Mouse (Mus musculus) hindbrain, embryonic 12.5 days (tissue): ENCODE measurements around the gene Fry. TPM values are rescaled to one million over a fixed set of nuclear protein-coding genes. Genes with fewer than 3 reads are reported as not detected.

Experiments used
- ATAC-seq: fragments of 200-750 bp; cut with Nextera tagmentation; 2 replicates; pipeline ENCODE4 v1.8.0; 2017; ENCODE audit warnings: moderate TSS enrichment; ENCODE audit not compliant: low FRiP score
- H3K27ac ChIP-seq: fragments of 300-500 bp; sonication (generic); 2 replicates; pipeline ENCODE4 v1.5.1; 2016; ENCODE audit warnings: mild to moderate bottlenecking
- H3K27me3 ChIP-seq: fragments of 300-500 bp; sonication (generic); 2 replicates; pipeline ENCODE4 v1.6.1; 2016; ENCODE audit warnings: mild to moderate bottlenecking
- H3K36me3 ChIP-seq: fragments of 300-500 bp; sonication (generic); 2 replicates; pipeline ENCODE4 v1.6.1; 2016; ENCODE audit warnings: mild to moderate bottlenecking
- H3K4me1 ChIP-seq: fragments of 300-500 bp; sonication (generic); 2 replicates; pipeline ENCODE4 v1.6.1; 2016
- H3K4me2 ChIP-seq: fragments of 300-500 bp; sonication (generic); replicated peaks from 2 replicates; pipeline ENCODE4 v1.6.1; 2016; ENCODE audit warnings: mild to moderate bottlenecking
- H3K4me3 ChIP-seq: fragments of 300-500 bp; sonication (generic); 2 replicates; pipeline ENCODE4 v1.5.1; 2016; ENCODE audit warnings: mild to moderate bottlenecking
- H3K9ac ChIP-seq: fragments of 300-500 bp; sonication (generic); 2 replicates; pipeline ENCODE4 v1.6.1; 2016; ENCODE audit warnings: mild to moderate bottlenecking, moderate library complexity
- H3K9me3 ChIP-seq: fragments of 300-500 bp; sonication (generic); replicated peaks from 2 replicates; pipeline ENCODE4 v1.6.1; 2016; ENCODE audit warnings: mild to moderate bottlenecking
- WGBS: fragments of 180-500 bp; shearing (Covaris S2); methylation state at CpG from one replicate; pipeline ENCODE4 v1.1.7; 2016; 5-methylcytosine and 5-hydroxymethylcytosine counted together
- polyA plus RNA-seq: library from polyadenylated mRNA; unstranded; fragments of >200 nt; fragmentation: Nextera tagmentation; extraction: Ambion mirVana; gene quantifications from 2 replicates; pipeline ENCODE4 v1.2.1, GENCODE M21; 2016

Fry gene
- polyA plus RNA-seq, 1 experiment from 2014 or later: 27.9 TPM

DNA sequence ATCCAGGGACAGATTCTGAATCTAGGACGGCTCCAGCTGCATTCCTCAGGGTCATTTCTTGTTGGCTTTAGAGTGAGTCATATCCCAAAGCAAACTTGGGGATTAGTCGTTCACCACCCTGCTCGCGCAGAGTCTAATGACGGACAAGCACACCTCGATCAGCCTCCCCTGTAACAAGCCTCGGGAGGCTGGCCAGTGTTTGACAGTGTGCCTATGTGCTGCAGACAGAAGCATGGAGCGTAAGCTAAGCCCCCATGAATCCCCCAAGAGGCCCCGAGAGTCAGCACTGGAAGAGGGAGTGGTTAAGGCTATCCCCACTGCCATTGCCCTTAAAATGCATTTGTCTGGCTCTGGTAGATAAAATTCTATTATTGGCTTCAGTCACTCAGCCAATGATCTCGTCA lies 214.9 kb downstream of the Fry start:
- Histone ChIP-seq H3K9ac (no peak overlapping the region), H3K4me1 (no peaks in the 10 kb centered on the region), H3K4me2 (no peak overlapping the region), H3K9me3 (no peaks in the 10 kb centered on the region), H3K27ac (no peak overlapping the region), H3K27me3 (no peaks in the 10 kb centered on the region), H3K4me3 (no peak overlapping the region), H3K36me3 (no peaks in the 10 kb centered on the region)
- ATAC-seq: no peak
- WGBS: 79% methylated on average over 10 of the region's 10 CpGs

DNA sequence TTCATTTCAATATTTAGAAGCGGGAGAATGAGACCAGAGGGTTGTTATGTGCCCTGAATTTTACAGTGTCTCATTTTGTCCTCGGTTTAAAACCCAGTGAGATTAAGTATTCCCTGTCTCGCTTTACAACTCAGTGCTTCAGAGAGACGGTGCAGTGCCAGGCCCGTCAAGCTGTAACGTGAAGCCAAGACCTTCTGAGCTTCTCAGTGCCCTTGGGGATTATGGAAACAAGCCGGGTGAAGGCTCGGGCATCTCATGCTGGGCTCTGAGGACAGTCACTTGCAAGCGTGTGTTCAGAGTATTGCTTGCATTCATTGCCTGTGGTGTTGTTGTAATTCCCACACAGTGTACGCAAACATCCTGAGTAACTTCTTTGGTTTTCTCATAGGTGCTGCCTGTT lies 218.0 kb downstream of the Fry start:
- Histone ChIP-seq H3K9ac (no peak overlapping the region), H3K9me3 (no peaks in the 10 kb centered on the region), H3K4me3 (no peak overlapping the region), H3K4me1 (no peaks in the 10 kb centered on the region), H3K4me2 (no peak overlapping the region), H3K36me3 (no peaks in the 10 kb centered on the region), H3K27ac (no peak overlapping the region), H3K27me3 (no peaks in the 10 kb centered on the region)
- no peak for ATAC-seq
- 62% methylated on average over 10 of the region's 10 CpGs for WGBS

DNA sequence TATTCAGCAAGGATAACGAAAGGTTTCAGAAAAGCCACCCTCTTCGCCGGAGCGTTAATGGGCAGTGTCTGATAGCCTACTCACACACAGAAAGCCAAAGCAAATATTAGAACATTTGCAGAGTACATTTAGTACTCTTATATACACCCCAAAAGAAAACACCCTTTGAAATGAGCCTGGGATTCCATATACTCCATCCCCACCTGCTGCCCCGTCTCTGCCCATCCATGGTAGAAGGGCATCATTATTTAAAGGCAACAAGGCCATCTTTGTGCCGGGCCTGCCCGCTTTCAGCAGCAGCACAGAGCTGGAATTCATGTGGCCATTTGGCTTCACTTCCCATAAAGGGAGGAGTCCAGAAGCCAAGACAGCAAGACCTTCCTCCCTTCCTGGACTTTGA lies 219.3 kb downstream of the Fry start:
- H3K9me3 ChIP-seq: no peaks in the 10 kb centered on the region
- H3K4me2 ChIP-seq: no peak overlapping the region
- WGBS: 87% methylated on average over 7 of the region's 7 CpGs
- no peak overlapping the region for H3K4me3 ChIP-seq
- no peak for ATAC-seq
- H3K27me3 ChIP-seq: no peaks in the 10 kb centered on the region
- no peaks in the 10 kb centered on the region for H3K4me1 ChIP-seq
- H3K36me3 ChIP-seq: no peaks in the 10 kb centered on the region
- H3K9ac ChIP-seq: no peak overlapping the region
- no peak overlapping the region for H3K27ac ChIP-seq

DNA sequence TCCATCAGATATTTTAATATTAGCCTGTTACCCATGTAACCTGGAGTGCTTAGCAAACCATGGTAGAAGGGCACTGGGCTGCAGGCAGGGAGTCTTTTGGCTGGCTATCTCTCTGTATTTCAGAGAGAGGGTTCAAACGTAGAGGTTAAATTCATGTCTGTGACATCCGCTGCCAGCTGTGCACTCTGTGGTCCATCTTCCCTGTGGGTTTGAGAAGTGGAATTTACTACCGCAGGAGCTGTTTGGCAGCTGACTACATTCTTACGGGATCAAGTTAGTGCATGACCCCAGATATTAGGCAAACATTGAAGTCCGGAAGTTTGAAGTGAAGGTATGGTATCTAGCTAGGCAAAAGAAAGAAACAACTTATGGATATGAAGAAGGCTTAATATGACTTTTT lies 222.5 kb downstream of the Fry start:
- H3K27ac ChIP-seq: no peak overlapping the region
- no peak overlapping the region for H3K4me3 ChIP-seq
- no peak for ATAC-seq
- H3K9me3 ChIP-seq: no peaks in the 10 kb centered on the region
- H3K4me2 ChIP-seq: no peak overlapping the region
- H3K27me3 ChIP-seq: no peaks in the 10 kb centered on the region
- no peak overlapping the region for H3K9ac ChIP-seq
- 72% methylated on average over 5 of the region's 5 CpGs for WGBS
- peaks cover 2% of the 10 kb centered on the region; the same call in 1 of the 2 replicates for H3K36me3 ChIP-seq
- no peaks in the 10 kb centered on the region for H3K4me1 ChIP-seq

DNA sequence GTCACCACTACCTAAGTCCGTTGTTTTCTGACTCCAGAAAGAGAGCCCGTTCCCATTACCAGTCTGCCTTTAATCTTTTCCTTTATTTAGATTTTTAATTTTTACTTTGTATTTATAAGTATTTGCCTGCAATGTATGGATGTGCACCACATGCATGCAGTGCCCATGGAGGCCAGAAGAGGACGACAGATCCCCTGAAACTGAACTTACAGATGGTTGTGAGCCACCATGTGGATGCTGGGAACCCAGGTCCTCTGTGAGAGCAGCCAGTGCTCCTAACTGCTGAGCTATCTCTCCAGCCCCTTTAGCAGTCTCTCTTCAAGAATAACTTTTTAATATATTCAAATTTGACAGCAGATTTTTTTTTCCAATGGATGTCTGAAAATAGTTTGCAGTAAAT lies 223.7 kb downstream of the Fry start:
- H3K27ac ChIP-seq: no peak overlapping the region
- H3K9me3 ChIP-seq: 0 out of 2 replicates have a peak, but pooled peaks cover 6% of the 10 kb centered on the region
- no peak overlapping the region for H3K9ac ChIP-seq
- no peak overlapping the region for H3K4me2 ChIP-seq
- no peak for ATAC-seq
- H3K4me3 ChIP-seq: no peak overlapping the region
- 81% methylated on average over 3 of the region's 3 CpGs for WGBS
- H3K4me1 ChIP-seq: no peaks in the 10 kb centered on the region
- peaks cover 14% of the 10 kb centered on the region for H3K36me3 ChIP-seq
- no peaks in the 10 kb centered on the region for H3K27me3 ChIP-seq

DNA sequence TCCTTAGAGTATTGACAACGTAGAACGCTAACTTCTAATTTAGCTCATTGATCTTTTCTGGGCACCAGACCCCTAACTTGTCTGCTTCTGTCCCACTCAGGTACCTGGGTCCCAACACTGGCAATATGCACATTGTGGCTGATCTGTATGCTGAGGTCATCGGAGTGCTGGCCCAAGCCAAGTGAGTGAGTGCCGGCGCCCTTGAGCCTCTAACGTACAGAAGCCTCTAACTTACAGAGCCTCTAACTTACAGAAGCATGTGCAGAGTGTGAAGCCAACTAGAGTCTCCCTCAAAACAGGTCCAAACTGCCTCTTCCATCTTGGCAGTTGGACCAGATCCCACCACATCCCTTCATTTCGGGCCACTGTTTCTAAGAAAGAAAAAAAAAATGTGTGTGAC lies 227.5 kb downstream of the Fry start:
- no peak overlapping the region for H3K4me3 ChIP-seq
- H3K9me3 ChIP-seq: 0 out of 2 replicates have a peak, but pooled peaks cover 9% of the 10 kb centered on the region
- no peak overlapping the region for H3K9ac ChIP-seq
- H3K4me1 ChIP-seq: no peaks in the 10 kb centered on the region
- H3K27me3 ChIP-seq: no peaks in the 10 kb centered on the region
- H3K36me3 ChIP-seq: peaks cover 21% of the 10 kb centered on the region
- H3K4me2 ChIP-seq: no peak overlapping the region
- 93% methylated on average over 7 of the region's 7 CpGs for WGBS
- ATAC-seq: no peak
- H3K27ac ChIP-seq: no peak overlapping the region

DNA sequence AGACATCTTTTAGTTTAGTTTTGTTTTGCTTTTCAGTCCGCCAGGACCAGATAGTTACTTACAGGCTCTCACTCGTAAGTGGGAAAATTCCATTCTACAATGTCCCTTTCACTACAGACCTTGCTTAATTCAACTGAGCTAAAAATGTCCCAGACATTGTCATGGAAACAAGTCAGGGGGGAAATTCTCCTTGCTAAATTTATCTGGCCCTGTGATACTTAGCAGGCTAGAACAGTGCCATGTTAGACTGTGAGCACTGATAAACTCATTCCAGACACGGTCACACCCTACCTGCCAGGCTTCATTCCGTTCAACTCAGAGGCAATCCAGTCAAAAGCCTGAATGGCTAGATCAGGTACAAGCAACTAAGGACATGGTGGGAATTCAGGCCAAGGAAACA lies 227.9 kb downstream of the Fry start:
- Histone ChIP-seq H3K36me3 (peaks cover 21% of the 10 kb centered on the region), H3K27me3 (no peaks in the 10 kb centered on the region), H3K4me2 (no peak overlapping the region), H3K27ac (no peak overlapping the region), H3K9ac (no peak overlapping the region), H3K4me1 (no peaks in the 10 kb centered on the region), H3K4me3 (no peak overlapping the region), H3K9me3 (0 out of 2 replicates have a peak, but pooled peaks cover 9% of the 10 kb centered on the region)
- WGBS: 81% methylated on average over 4 of the region's 4 CpGs
- no peak for ATAC-seq

DNA sequence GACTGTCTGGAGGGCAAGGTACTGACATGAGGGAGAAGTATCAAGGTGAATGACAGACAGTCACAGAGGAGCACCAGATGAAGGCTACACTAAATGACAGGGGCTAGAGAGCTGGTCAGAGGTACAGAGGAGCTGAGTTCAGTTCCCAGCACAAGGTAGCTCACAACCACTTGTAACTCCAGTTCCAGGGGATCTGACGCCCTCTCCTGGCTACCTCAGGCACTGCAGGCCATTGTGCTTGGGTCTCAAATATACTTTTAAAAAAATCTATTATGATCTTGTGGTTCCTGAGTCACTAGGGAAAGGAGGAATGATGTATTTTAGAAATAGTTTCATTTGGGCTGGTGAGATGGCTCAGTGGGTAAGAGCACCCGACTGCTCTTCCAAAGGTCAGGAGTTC lies 229.4 kb downstream of the Fry start:
- no peak for ATAC-seq

DNA sequence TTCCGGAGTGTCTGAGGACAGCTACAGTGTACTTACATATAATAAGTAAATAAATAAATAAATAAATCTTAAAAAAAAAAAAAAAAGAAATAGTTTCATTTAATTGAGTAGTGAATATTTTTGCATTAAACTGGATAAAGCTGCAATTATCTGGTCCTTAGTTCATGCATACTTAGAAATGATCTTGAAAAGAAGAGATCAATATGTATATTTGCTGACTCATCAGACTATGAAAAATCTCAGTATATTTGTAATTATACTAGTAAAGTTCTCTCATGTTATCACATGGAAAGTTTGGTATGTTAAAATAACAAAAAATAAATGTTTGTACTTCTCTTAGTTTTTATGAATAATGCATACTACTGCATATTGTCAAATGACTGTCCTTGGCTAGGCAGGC lies 229.9 kb downstream of the Fry start:
- 88% methylated on average over 1 of the region's 1 CpGs for WGBS
- no peaks in the 10 kb centered on the region for H3K4me1 ChIP-seq
- peaks cover 21% of the 10 kb centered on the region for H3K36me3 ChIP-seq
- H3K27me3 ChIP-seq: no peaks in the 10 kb centered on the region
- H3K27ac ChIP-seq: no peak overlapping the region
- H3K9ac ChIP-seq: no peak overlapping the region
- no peak overlapping the region for H3K4me2 ChIP-seq
- no peak overlapping the region for H3K4me3 ChIP-seq
- 0 out of 2 replicates have a peak, but pooled peaks cover 9% of the 10 kb centered on the region for H3K9me3 ChIP-seq
- ATAC-seq: no peak

More for the DNA sequence above, 229.4 kb downstream of the Fry start:
- Histone ChIP-seq H3K27me3 (no peaks in the 10 kb centered on the region), H3K27ac (no peak overlapping the region), H3K9me3 (0 out of 2 replicates have a peak, but pooled peaks cover 9% of the 10 kb centered on the region), H3K4me1 (no peaks in the 10 kb centered on the region), H3K9ac (no peak overlapping the region), H3K4me2 (no peak overlapping the region), H3K4me3 (no peak overlapping the region), H3K36me3 (peaks cover 21% of the 10 kb centered on the region)
- WGBS: 92% methylated on average over 2 of the region's 2 CpGs

DNA sequence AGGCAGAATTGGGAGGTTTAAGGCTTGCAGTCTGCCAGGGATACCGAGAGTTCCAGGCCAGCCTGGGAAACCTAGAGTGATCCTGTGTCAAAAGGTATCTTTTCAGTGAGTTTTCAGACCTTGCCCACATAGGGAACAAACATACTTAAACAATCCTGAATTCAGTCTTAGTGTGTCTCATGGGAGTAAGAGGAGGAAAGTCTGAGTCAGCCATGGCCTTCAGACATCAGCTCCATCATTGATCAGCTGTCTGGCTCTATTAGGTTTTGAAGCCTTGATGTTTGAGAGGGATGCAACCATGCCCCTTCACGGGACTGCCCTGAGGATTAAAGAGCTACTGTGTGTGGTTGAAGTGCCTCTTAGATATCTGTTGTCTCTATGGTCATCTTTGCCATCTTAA lies 232.7 kb downstream of the Fry start:
- Histone ChIP-seq H3K9ac (no peak overlapping the region), H3K36me3 (peaks cover 36% of the 10 kb centered on the region), H3K9me3 (0 out of 2 replicates have a peak, but pooled peaks cover 9% of the 10 kb centered on the region), H3K27me3 (no peaks in the 10 kb centered on the region), H3K4me1 (no peaks in the 10 kb centered on the region), H3K27ac (no peak overlapping the region), H3K4me3 (no peak overlapping the region), H3K4me2 (no peak overlapping the region)
- WGBS: 83% methylated on average over 2 of the region's 2 CpGs
- ATAC-seq: no peak

DNA sequence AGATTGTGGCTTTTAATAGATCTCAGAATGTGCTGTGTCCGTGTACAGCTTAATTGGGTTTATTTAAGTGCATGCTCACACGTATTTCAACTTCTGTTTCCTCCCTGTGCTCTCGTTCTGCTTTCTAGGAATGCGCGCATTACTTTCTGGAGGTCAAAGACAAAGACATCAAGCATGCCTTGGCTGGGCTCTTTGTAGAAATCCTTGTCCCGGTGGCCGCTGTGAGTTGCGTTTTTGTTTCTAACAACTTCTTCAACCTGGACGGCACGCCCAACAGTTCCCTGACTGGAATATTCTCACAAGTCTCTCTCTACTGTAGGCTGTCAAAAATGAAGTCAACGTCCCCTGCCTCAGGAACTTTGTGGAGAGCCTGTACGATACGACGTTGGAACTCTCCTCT lies 240.2 kb downstream of the Fry start:
- Histone ChIP-seq H3K27me3 (no peaks in the 10 kb centered on the region), H3K9ac (no peak overlapping the region), H3K36me3 (peaks cover 34% of the 10 kb centered on the region), H3K4me2 (no peak overlapping the region), H3K27ac (no peak overlapping the region), H3K9me3 (no peaks in the 10 kb centered on the region), H3K4me3 (no peak overlapping the region), H3K4me1 (no peaks in the 10 kb centered on the region)
- WGBS: 90% methylated on average over 14 of the region's 14 CpGs
- ATAC-seq: no peak

DNA sequence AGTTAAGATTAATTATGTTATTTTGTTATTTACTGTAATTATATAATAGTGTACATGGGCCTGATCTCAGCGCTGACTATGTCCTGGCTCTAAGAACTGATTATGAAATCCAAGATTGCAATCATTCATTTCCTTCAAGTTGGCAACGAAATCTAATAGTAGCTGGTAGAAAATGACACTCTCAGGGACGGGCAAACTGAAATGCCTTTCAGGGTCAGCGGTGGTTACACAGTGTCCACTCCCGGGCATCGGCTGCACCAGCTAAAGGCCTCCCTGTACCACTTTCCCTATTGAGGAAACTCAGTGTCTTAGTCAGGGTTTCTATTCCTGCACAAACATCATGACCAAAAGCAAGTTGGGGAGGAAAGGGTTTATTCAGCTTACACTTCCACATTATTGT lies 243.8 kb downstream of the Fry start:
- no peak overlapping the region for H3K4me2 ChIP-seq
- H3K27me3 ChIP-seq: no peaks in the 10 kb centered on the region
- WGBS: 94% methylated on average over 6 of the region's 6 CpGs
- no peaks in the 10 kb centered on the region for H3K4me1 ChIP-seq
- no peak overlapping the region for H3K4me3 ChIP-seq
- peaks cover 23% of the 10 kb centered on the region for H3K36me3 ChIP-seq
- H3K9ac ChIP-seq: no peak overlapping the region
- no peak overlapping the region for H3K27ac ChIP-seq
- H3K9me3 ChIP-seq: peaks cover 7% of the 10 kb centered on the region; the same call in 1 of the 2 replicates
- no peak for ATAC-seq

DNA sequence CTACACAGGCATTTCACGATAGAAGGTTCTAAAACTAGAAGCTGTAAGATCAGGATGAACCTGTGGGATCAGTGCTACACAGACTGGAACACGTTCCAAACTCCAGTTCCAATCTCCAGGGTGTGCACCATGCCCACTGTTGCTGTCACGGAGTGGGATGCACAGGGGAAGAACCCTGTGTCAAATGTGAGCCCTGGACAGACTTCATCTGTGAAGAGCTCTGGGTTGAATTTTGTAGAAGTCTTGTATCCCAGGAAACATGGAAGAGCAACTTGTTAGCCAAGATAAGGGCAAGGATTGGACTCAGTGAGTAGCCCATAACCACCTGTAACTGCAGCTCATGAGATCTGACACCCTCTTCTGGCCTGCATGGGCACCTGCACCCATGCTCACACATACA lies 246.2 kb downstream of the Fry start:
- no peak overlapping the region for H3K27ac ChIP-seq
- WGBS: 84% methylated on average over 3 of the region's 3 CpGs
- H3K4me1 ChIP-seq: no peaks in the 10 kb centered on the region
- H3K36me3 ChIP-seq: peaks cover 13% of the 10 kb centered on the region
- H3K4me3 ChIP-seq: no peak overlapping the region
- no peak overlapping the region for H3K4me2 ChIP-seq
- no peak for ATAC-seq
- H3K9ac ChIP-seq: no peak overlapping the region
- no peaks in the 10 kb centered on the region for H3K27me3 ChIP-seq
- peaks cover 7% of the 10 kb centered on the region; the same call in 1 of the 2 replicates for H3K9me3 ChIP-seq
